Mouse (Mus musculus) limb, embryonic 15.5 days (tissue): ENCODE results near the gene Gcgr. TPM values are rescaled to one million over a fixed set of nuclear protein-coding genes. Genes with fewer than 3 reads are reported as not detected.
A peak's percentile ranks its signal among the peaks of the same experiment; 100 is the strongest.
"Not testable (repeated sequence)": the region's sequence is repeated elsewhere in the genome, so short reads cannot be mapped to it uniquely, and the experiment has no call there.

Source experiments
- ATAC-seq: fragments of 200-750 bp; cut with Nextera tagmentation; 2 replicates; pipeline ENCODE4 v1.8.0; 2017; ENCODE audit warnings: low read depth, moderate TSS enrichment; ENCODE audit not compliant: insufficient number of reproducible peaks, low FRiP score, low TSS enrichment
- H3K27ac ChIP-seq: fragments of 300-500 bp; sonication (generic); 2 replicates; pipeline ENCODE4 v1.5.1; 2015; ENCODE audit warnings: moderate library complexity, mild to moderate bottlenecking, inconsistent platforms
- H3K27me3 ChIP-seq: fragments of 300-500 bp; sonication (generic); 2 replicates; pipeline ENCODE4 v1.6.1; 2015; ENCODE audit warnings: inconsistent platforms
- H3K36me3 ChIP-seq: fragments of 300-500 bp; sonication (generic); 2 replicates; pipeline ENCODE4 v1.6.1; 2015; ENCODE audit warnings: inconsistent platforms
- H3K4me1 ChIP-seq: fragments of 300-500 bp; sonication (generic); 2 replicates; pipeline ENCODE4 v1.6.1; 2015; ENCODE audit warnings: inconsistent platforms
- H3K4me2 ChIP-seq: fragments of 300-500 bp; sonication (generic); 2 replicates; pipeline ENCODE4 v1.6.1; 2015; ENCODE audit warnings: mild to moderate bottlenecking, inconsistent platforms
- H3K4me3 ChIP-seq: fragments of 300-500 bp; sonication (generic); 2 replicates; pipeline ENCODE4 v1.5.1; 2015; ENCODE audit warnings: mild to moderate bottlenecking, inconsistent platforms
- H3K9ac ChIP-seq: fragments of 300-500 bp; sonication (generic); 2 replicates; pipeline ENCODE4 v1.6.1; 2015; ENCODE audit warnings: inconsistent platforms
- H3K9me3 ChIP-seq: fragments of 300-500 bp; sonication (generic); 2 replicates; pipeline ENCODE4 v1.6.1; 2016; ENCODE audit warnings: inconsistent platforms
- WGBS: fragments of 180-500 bp; shearing (Covaris S2); methylation state at CpG from one replicate; pipeline ENCODE4 v1.1.7; 2015; 5-methylcytosine and 5-hydroxymethylcytosine counted together
- polyA plus RNA-seq: library from polyadenylated mRNA; unstranded; fragments of >200 nt; fragmentation: Nextera tagmentation; extraction: Ambion mirVana; gene quantifications from 2 replicates; pipeline ENCODE4 v1.2.1, GENCODE M21; 2015

Gene Gcgr
- polyA plus RNA-seq, 1 experiment from 2014 or later = 4.4 TPM

- WGBS = 90% methylated on average over 6 of the region's 6 CpGs
- H3K9me3 ChIP-seq, ATAC-seq, H3K9ac ChIP-seq, H3K27me3 ChIP-seq, H3K4me1 ChIP-seq, H3K4me2 ChIP-seq, H3K27ac ChIP-seq, H3K4me3 ChIP-seq: not testable (repeated sequence)
- peaks cover 52% of the 10 kb centered on the region for H3K36me3 ChIP-seq
Observed at GRCm38 (mm10) chr11:120558843-120559242, 28.3 kb downstream of the Gcgr start.

- H3K4me3 ChIP-seq = no peak overlapping the region
- H3K4me1 ChIP-seq = no peaks in the 10 kb centered on the region
- no peak overlapping the region for H3K4me2 ChIP-seq
- peaks cover 75% of the 10 kb centered on the region for H3K36me3 ChIP-seq
- WGBS = 91% methylated on average over 13 of the region's 13 CpGs
- no peaks in the 10 kb centered on the region for H3K27me3 ChIP-seq
- H3K9ac ChIP-seq = no peak overlapping the region
- H3K9me3 ChIP-seq = no peaks in the 10 kb centered on the region
- no peak for ATAC-seq
- H3K27ac ChIP-seq = no peak overlapping the region
Observed at GRCm38 (mm10) chr11:120560952-120561728, 30.6 kb downstream of the Gcgr start.

GRCm38 (mm10) chr11:120562949-120563348 lies 32.5 kb downstream of the Gcgr start:
- Histone ChIP-seq H3K4me2 (no peak overlapping the region), H3K36me3 (peaks cover 91% of the 10 kb centered on the region), H3K9ac (no peak overlapping the region), H3K27ac (no peak overlapping the region), H3K27me3 (no peaks in the 10 kb centered on the region), H3K4me1 (no peaks in the 10 kb centered on the region), H3K9me3 (no peaks in the 10 kb centered on the region), H3K4me3 (no peak overlapping the region)
- WGBS = 95% methylated on average over 13 of the region's 13 CpGs
- ATAC-seq = no peak

GRCm38 (mm10) chr11:120565114-120565513 lies 34.6 kb downstream of the Gcgr start:
- Histone ChIP-seq H3K9ac (no peak overlapping the region), H3K4me3 (no peak overlapping the region), H3K4me2 (no peak overlapping the region), H3K4me1 (peaks cover 5% of the 10 kb centered on the region), H3K9me3 (no peaks in the 10 kb centered on the region), H3K27me3 (no peaks in the 10 kb centered on the region), H3K27ac (no peak overlapping the region), H3K36me3 (peaks cover 92% of the 10 kb centered on the region)
- no peak for ATAC-seq
- 84% methylated on average over 9 of the region's 9 CpGs for WGBS

- Histone ChIP-seq H3K36me3 (peaks cover 73% of the 10 kb centered on the region), H3K4me1 (peaks cover 20% of the 10 kb centered on the region), H3K4me3 (no peak overlapping the region), H3K4me2 (no peak overlapping the region), H3K27me3 (no peaks in the 10 kb centered on the region), H3K27ac (no peak overlapping the region), H3K9ac (no peak overlapping the region), H3K9me3 (no peaks in the 10 kb centered on the region)
- ATAC-seq = no peak
- 88% methylated on average over 6 of the region's 6 CpGs for WGBS
Observed at GRCm38 (mm10) chr11:120568324-120568723, 37.8 kb downstream of the Gcgr start.

- Histone ChIP-seq H3K9me3 (no peaks in the 10 kb centered on the region), H3K27ac (no peak overlapping the region), H3K36me3 (peaks cover 46% of the 10 kb centered on the region), H3K27me3 (no peaks in the 10 kb centered on the region), H3K9ac (peak overlapping the region; percentile 94), H3K4me2 (peak overlapping the region; percentile 76), H3K4me1 (peaks cover 28% of the 10 kb centered on the region), H3K4me3 (peak overlapping the region; percentile 80)
- ATAC-seq = no peak
- WGBS = 71% methylated on average over 3 of the region's 3 CpGs
Observed at GRCm38 (mm10) chr11:120571122-120571521, 40.6 kb downstream of the Gcgr start.

- ATAC-seq = no peak
- Histone ChIP-seq H3K27me3 (no peaks in the 10 kb centered on the region), H3K36me3 (peaks cover 40% of the 10 kb centered on the region), H3K9me3 (no peaks in the 10 kb centered on the region), H3K4me1 (peaks cover 28% of the 10 kb centered on the region), H3K9ac (peak overlapping the region; percentile 94), H3K4me2 (peak overlapping the region; percentile 76), H3K4me3 (peak overlapping the region; percentile 80), H3K27ac (peak overlapping the region; percentile 97)
- WGBS = 8% methylated on average over 11 of the region's 11 CpGs
Observed at GRCm38 (mm10) chr11:120571754-120572416, 41.4 kb downstream of the Gcgr start.

GRCm38 (mm10) chr11:120572417-120572751 lies 41.9 kb downstream of the Gcgr start:
- H3K27me3 ChIP-seq = no peaks in the 10 kb centered on the region
- H3K4me3 ChIP-seq = peak overlapping the region; percentile 80
- 0% methylated on average over 23 of the region's 24 CpGs for whole genome bisulfite sequencing
- H3K9me3 ChIP-seq = no peaks in the 10 kb centered on the region
- peaks cover 40% of the 10 kb centered on the region for H3K36me3 ChIP-seq
- H3K4me2 ChIP-seq = peak overlapping the region; percentile 76
- H3K4me1 ChIP-seq = peaks cover 28% of the 10 kb centered on the region
- H3K27ac ChIP-seq = peak overlapping the region; percentile 97
- H3K9ac ChIP-seq = peak overlapping the region; percentile 94
- ATAC-seq = peak; percentile 8; the same call in 1 of the 2 replicates

- Histone ChIP-seq H3K4me3 (peak within 1 kb of the TSS; percentile 80), H3K9me3 (no peaks in the 10 kb centered on the region), H3K4me1 (peaks cover 28% of the 10 kb centered on the region), H3K36me3 (peaks cover 40% of the 10 kb centered on the region), H3K27me3 (no peaks in the 10 kb centered on the region), H3K4me2 (peak within 1 kb of the TSS; percentile 76), H3K27ac (peak within 1 kb of the TSS; percentile 97), H3K9ac (peak within 1 kb of the TSS; percentile 94)
- WGBS = under 1% methylated on average over 94 of the region's 94 CpGs
- ATAC-seq = peak; percentile 96
Observed at GRCm38 (mm10) chr11:120572752-120573584, 42.5 kb downstream of the Gcgr start, which contains the start of gene P4hb. Gene P4hb, minus strand, starts transcription at chr11:120573253.

GRCm38 (mm10) chr11:120573585-120574277 lies 43.2 kb downstream of the Gcgr start:
- Histone ChIP-seq H3K9ac (peak overlapping the region; percentile 92), H3K4me2 (peak overlapping the region; percentile 72), H3K4me3 (peak overlapping the region; percentile 80), H3K4me1 (peaks cover 31% of the 10 kb centered on the region), H3K36me3 (peaks cover 40% of the 10 kb centered on the region), H3K27ac (peak overlapping the region; percentile 97), H3K27me3 (no peaks in the 10 kb centered on the region), H3K9me3 (no peaks in the 10 kb centered on the region)
- no peak for ATAC-seq
- WGBS = under 1% methylated on average over 23 of the region's 23 CpGs

- Histone ChIP-seq H3K9ac (no peak overlapping the region), H3K4me2 (peak overlapping the region; percentile 72), H3K9me3 (no peaks in the 10 kb centered on the region), H3K36me3 (peaks cover 44% of the 10 kb centered on the region), H3K27ac (peak overlapping the region; percentile 47), H3K4me3 (peak overlapping the region; percentile 80), H3K27me3 (no peaks in the 10 kb centered on the region), H3K4me1 (peaks cover 35% of the 10 kb centered on the region)
- WGBS = 39% methylated on average over 5 of the region's 5 CpGs
- ATAC-seq = no peak
Observed at GRCm38 (mm10) chr11:120574278-120574600, 43.7 kb downstream of the Gcgr start.
